Mouse (Mus musculus): ENCODE results near the gene Rbms3.

DNA sequence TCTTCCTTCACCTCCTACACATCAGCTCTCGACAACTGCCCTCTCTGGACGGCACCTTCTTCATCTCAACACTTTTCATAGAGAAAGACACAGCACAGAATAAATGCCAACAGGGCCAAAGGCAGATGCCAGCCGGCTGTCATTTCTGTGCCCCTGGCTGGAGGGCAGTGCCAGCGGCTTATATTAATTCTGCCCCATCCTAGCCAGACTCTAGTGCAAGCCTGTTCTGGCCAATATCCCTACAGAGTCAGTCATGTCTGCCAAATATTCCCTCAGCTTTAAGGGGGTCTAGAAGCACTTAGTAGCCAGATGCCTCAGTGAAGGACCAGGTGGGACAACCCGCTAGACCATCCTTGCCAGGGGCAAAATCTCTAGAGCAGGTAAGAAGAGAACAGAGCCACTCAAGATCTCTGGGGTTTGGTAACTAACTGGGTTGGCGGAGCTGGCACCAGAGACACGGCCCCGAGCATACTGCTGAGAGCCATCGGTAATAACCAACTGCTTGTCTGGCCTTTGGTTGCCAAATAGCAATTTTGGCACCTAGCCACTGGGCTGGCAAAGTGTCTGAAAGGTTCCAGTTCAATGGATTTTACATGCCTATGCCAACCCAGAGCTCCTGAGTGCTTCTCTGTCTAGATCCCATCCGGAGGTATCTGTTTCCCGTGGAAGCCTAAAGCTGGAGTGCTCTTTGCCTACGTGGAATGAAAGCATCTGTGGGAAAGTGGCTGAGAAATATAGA, 540.1 kb downstream of the Rbms3 start:
- TF ChIP-seq POLR2A (IDR thresholded peaks at IDR 0.05; ENCODE audit: low read depth, low read length) = no peak
- no peak for TF ChIP-seq CTCF (conservative IDR thresholded peaks at IDR 0.05; ENCODE audit: insufficient read depth, insufficient read length, low read depth, low read length)
